Mouse (Mus musculus): ENCODE data around the gene Sik1. TPM values are rescaled to one million over a fixed set of nuclear protein-coding genes. Genes with fewer than 3 reads are reported as not detected.

Gene Sik1
- total RNA-seq, 4 experiments from 2014 or later, result 8.6 to 127 (median 15.7) TPM

GRCm38 (mm10) chr17:31806496-31806895 lies 49.1 kb downstream of the Sik1 start:
- no peak for DNase-seq

- no peak for DNase-seq
These were observed 49.6 kb downstream of the Sik1 start for GRCm38 (mm10) chr17:31806025-31806424.

- DNase-seq, result no peak
These were observed 50.0 kb downstream of the Sik1 start for GRCm38 (mm10) chr17:31805585-31805984.

- no peak for DNase-seq
These were observed 53.2 kb downstream of the Sik1 start for GRCm38 (mm10) chr17:31802272-31803017.

- no peak for DNase-seq
These were observed 54.7 kb downstream of the Sik1 start for GRCm38 (mm10) chr17:31800852-31801363.

- DNase-seq, result no peak
These were observed 59.7 kb downstream of the Sik1 start for GRCm38 (mm10) chr17:31795893-31796292.

Other genes with a start within 250 kb of the Sik1 start
- gene Cbs, start 218.6 kb downstream of the Sik1 start, total RNA-seq (2022), result 1 to 10 TPM; 2.6 to 5.3 (median 3.9) TPM
- gene U2af1, start 196.9 kb downstream of the Sik1 start, total RNA-seq (2022), result 100 to 1,000 TPM; 128 to 156 (median 143) TPM
- gene Cryaa, start 178.0 kb downstream of the Sik1 start, total RNA-seq (2022), result not detected
- gene Rrp1b, start 180.3 kb upstream of the Sik1 start, total RNA-seq (2022), result 10 to 100 TPM; 17.5 to 46.9 (median 36.8) TPM
- gene Hsf2bp, start 180.5 kb upstream of the Sik1 start, total RNA-seq (2022), result 1 to 10 TPM; 1.1 to 2.2 (median 1.4) TPM

Measured in adrenal gland, adult 8-10 months (tissue).